Mouse (Mus musculus) kidney, embryonic 16.5 days (tissue): ENCODE data around the gene Ccpg1os. TPM values are rescaled to one million over a fixed set of nuclear protein-coding genes. Genes with fewer than 3 reads are reported as not detected.
A peak's percentile ranks its signal among the peaks of the same experiment; 100 is the strongest.

Source experiments
- ATAC-seq: fragments of 200-750 bp; cut with Nextera tagmentation; 2 replicates; pipeline ENCODE4 v1.8.0; 2017; ENCODE audit warnings: moderate TSS enrichment; ENCODE audit not compliant: low FRiP score, low TSS enrichment
- H3K27ac ChIP-seq: fragments of 300-500 bp; sonication (generic); 2 replicates; pipeline ENCODE4 v1.5.1; 2014; ENCODE audit warnings: low read length
- H3K27me3 ChIP-seq: fragments of 300-500 bp; sonication (generic); 2 replicates; pipeline ENCODE4 v1.6.1; 2014; ENCODE audit warnings: low read length, control low read depth, mixed read lengths; ENCODE audit not compliant: insufficient read depth
- H3K36me3 ChIP-seq: fragments of 300-500 bp; sonication (generic); 2 replicates; pipeline ENCODE4 v1.6.1; 2014; ENCODE audit warnings: low read length, control low read depth, mixed read lengths; ENCODE audit not compliant: insufficient read depth
- H3K4me1 ChIP-seq: fragments of 300-500 bp; sonication (generic); 2 replicates; pipeline ENCODE4 v1.6.1; 2014; ENCODE audit warnings: low read length, control low read depth, mixed read lengths; ENCODE audit not compliant: insufficient read depth
- H3K4me2 ChIP-seq: fragments of 300-500 bp; sonication (generic); replicated peaks from 2 replicates; pipeline ENCODE4 v1.6.1; 2014; ENCODE audit warnings: low read depth, low read length
- H3K4me3 ChIP-seq: fragments of 300-500 bp; sonication (generic); 2 replicates; pipeline ENCODE4 v1.5.1; 2014; ENCODE audit warnings: mild to moderate bottlenecking, low read length
- H3K9ac ChIP-seq: fragments of 300-500 bp; sonication (generic); replicated peaks from 2 replicates; pipeline ENCODE4 v1.6.1; 2014; ENCODE audit warnings: low read length
- H3K9me3 ChIP-seq: fragments of 300-500 bp; sonication (generic); 2 replicates; pipeline ENCODE4 v1.6.1; 2016; ENCODE audit warnings: low read length, control low read depth
- WGBS: fragments of 180-500 bp; shearing (Covaris S2); extraction: QIAGEN DNeasy Blood & Tissue Kit; methylation state at CpG from one replicate; pipeline ENCODE4 v1.1.7; 2014; 5-methylcytosine and 5-hydroxymethylcytosine counted together
- polyA plus RNA-seq: library from polyadenylated mRNA; unstranded; fragments of >200 nt; fragmentation: Nextera tagmentation; extraction: Ambion mirVana; gene quantifications from 2 replicates; pipeline ENCODE4 v1.2.1, GENCODE M21; 2015

Gene Ccpg1os
- polyA plus RNA-seq, 1 experiment from 2014 or later: 19.5 TPM

DNA sequence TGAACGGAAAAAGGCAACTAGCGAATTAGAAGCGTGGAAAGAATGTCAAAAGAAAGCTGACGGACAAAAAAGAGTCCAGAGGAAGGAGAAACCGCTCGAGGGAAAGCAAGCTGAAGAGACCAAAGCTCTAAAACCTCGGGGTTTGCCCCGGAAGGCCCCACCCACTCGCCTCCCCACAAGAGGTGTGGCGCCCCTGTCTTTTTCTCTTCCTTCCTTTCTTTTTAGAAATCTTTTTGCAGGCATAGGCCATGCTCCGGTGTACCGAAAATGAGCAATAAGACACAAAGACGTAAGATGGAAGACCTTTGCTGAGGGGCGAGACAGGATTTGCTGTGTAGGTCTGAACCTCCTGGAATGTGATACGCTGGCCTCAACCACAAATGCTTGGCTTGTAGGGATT lies 23.2 kb downstream of the Ccpg1os start:
- peaks cover 6% of the 10 kb centered on the region for H3K4me1 ChIP-seq
- H3K4me2 ChIP-seq: no peak overlapping the region
- no peaks in the 10 kb centered on the region for H3K27me3 ChIP-seq
- H3K27ac ChIP-seq: no peak overlapping the region; the same call in 1 of the 2 replicates
- no peak overlapping the region for H3K9ac ChIP-seq
- 74% methylated on average over 15 of the region's 15 CpGs for WGBS
- no peaks in the 10 kb centered on the region for H3K9me3 ChIP-seq
- no peak overlapping the region for H3K4me3 ChIP-seq
- no peaks in the 10 kb centered on the region for H3K36me3 ChIP-seq
- ATAC-seq: no peak

- Histone ChIP-seq H3K27ac (no peak overlapping the region; the same call in 1 of the 2 replicates), H3K27me3 (no peaks in the 10 kb centered on the region), H3K9me3 (no peaks in the 10 kb centered on the region), H3K4me3 (no peak overlapping the region), H3K9ac (0 out of 2 replicates have a peak overlapping the region, but pooled peaks have one; percentile 26), H3K36me3 (no peaks in the 10 kb centered on the region), H3K4me1 (peaks cover 6% of the 10 kb centered on the region), H3K4me2 (no peak overlapping the region)
- 69% methylated on average over 8 of the region's 8 CpGs for WGBS
- ATAC-seq: peak; percentile 24; the same call in 1 of the 2 replicates
These were observed 23.8 kb downstream of the Ccpg1os start for GRCm38 (mm10) chr9:72961346-72961745.

GRCm38 (mm10) chr9:72958521-72959450 lies 26.4 kb downstream of the Ccpg1os start, which contains the start of the genes Dyx1c1 and Gm44503:
Gene Dyx1c1 (plus strand): TSS chr9:72958785.
Gene Gm44503 (plus strand): TSS chr9:72958852.
- Histone ChIP-seq H3K9me3 (no peaks in the 10 kb centered on the region), H3K4me3 (peak within 1 kb of the TSS; percentile 86), H3K36me3 (no peaks in the 10 kb centered on the region), H3K4me1 (peaks cover 6% of the 10 kb centered on the region), H3K9ac (peak within 1 kb of the TSS; percentile 72), H3K27me3 (no peaks in the 10 kb centered on the region), H3K4me2 (peak within 1 kb of the TSS; percentile 53), H3K27ac (peak within 1 kb of the TSS; percentile 36)
- peak; percentile 92 for ATAC-seq
- WGBS: under 1% methylated on average over 43 of the region's 43 CpGs

- no peak overlapping the region for H3K4me2 ChIP-seq
- H3K4me3 ChIP-seq: no peak overlapping the region
- no peak overlapping the region for H3K9ac ChIP-seq
- WGBS: 12% methylated on average over 1 of the region's 1 CpGs
- peaks cover 6% of the 10 kb centered on the region for H3K4me1 ChIP-seq
- no peaks in the 10 kb centered on the region for H3K9me3 ChIP-seq
- no peaks in the 10 kb centered on the region for H3K36me3 ChIP-seq
- H3K27ac ChIP-seq: no peak overlapping the region
- H3K27me3 ChIP-seq: no peaks in the 10 kb centered on the region
- no peak for ATAC-seq
These were observed 29.6 kb downstream of the Ccpg1os start for GRCm38 (mm10) chr9:72955546-72955945.

- 48% methylated on average over 2 of the region's 2 CpGs for WGBS
- H3K4me2 ChIP-seq: no peak overlapping the region
- no peaks in the 10 kb centered on the region for H3K36me3 ChIP-seq
- H3K9ac ChIP-seq: no peak overlapping the region
- no peak overlapping the region for H3K4me3 ChIP-seq
- H3K4me1 ChIP-seq: peaks cover 6% of the 10 kb centered on the region
- no peaks in the 10 kb centered on the region for H3K27me3 ChIP-seq
- H3K27ac ChIP-seq: no peak overlapping the region
- H3K9me3 ChIP-seq: no peaks in the 10 kb centered on the region
- no peak for ATAC-seq
These were observed 30.4 kb downstream of the Ccpg1os start for GRCm38 (mm10) chr9:72954746-72955145.

DNA sequence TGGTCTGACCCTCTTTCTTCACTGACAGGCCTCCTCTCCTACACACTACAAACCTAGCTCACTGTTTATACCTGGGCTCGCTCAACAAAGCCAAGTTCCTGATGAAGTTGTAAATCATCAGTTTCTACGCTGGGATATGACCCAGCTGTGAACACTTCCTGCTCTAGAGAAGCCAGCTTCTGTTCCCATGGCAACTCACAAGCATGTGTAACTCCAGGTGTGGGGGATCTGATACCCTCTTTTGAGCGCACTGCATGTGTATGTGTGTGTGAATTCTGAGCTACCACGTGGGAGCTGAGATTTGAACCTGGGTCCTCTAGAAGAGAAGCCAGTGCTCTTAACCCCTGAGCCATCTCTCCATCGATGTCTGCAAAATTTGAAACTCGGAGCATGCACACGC lies 35.6 kb downstream of the Ccpg1os start:
- H3K27me3 ChIP-seq: no peaks in the 10 kb centered on the region
- H3K4me1 ChIP-seq: no peaks in the 10 kb centered on the region
- H3K4me2 ChIP-seq: no peak overlapping the region
- no peak overlapping the region for H3K4me3 ChIP-seq
- ATAC-seq: no peak
- H3K36me3 ChIP-seq: peaks cover 24% of the 10 kb centered on the region
- no peak overlapping the region for H3K9ac ChIP-seq
- H3K27ac ChIP-seq: no peak overlapping the region
- 47% methylated on average over 7 of the region's 7 CpGs for WGBS
- H3K9me3 ChIP-seq: peaks cover 7% of the 10 kb centered on the region; the same call in 1 of the 2 replicates

DNA sequence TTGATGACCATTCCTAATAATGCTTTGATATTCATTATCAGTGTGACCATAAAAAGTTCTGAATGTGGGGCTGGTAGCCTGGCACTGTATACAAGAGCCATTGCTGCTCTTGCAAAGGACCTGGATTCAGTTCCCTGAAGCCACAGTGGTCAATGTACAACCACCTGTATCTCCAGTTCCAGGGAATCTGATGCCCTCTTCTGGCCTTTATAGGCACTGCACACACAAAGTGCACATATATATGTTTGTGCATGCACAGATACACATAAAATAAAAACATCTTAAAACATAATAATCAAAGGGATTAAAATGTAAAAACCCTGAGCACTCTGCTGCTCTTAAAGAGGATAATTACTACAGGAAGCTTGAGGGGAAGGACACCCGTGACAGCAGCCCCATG lies 38.2 kb downstream of the Ccpg1os start:
- no peak overlapping the region for H3K27ac ChIP-seq
- H3K9ac ChIP-seq: no peak overlapping the region
- no peaks in the 10 kb centered on the region for H3K27me3 ChIP-seq
- H3K4me3 ChIP-seq: no peak overlapping the region
- no peak overlapping the region for H3K4me2 ChIP-seq
- WGBS: 100% methylated on average over 1 of the region's 1 CpGs
- H3K4me1 ChIP-seq: no peaks in the 10 kb centered on the region
- peaks cover 26% of the 10 kb centered on the region for H3K36me3 ChIP-seq
- peaks cover 7% of the 10 kb centered on the region; the same call in 1 of the 2 replicates for H3K9me3 ChIP-seq
- no peak for ATAC-seq

- H3K4me1 ChIP-seq: no peaks in the 10 kb centered on the region
- WGBS: 88% methylated on average over 13 of the region's 13 CpGs
- H3K4me3 ChIP-seq: no peak overlapping the region
These were observed 40.9 kb downstream of the Ccpg1os start for GRCm38 (mm10) chr9:72944286-72944685.

DNA sequence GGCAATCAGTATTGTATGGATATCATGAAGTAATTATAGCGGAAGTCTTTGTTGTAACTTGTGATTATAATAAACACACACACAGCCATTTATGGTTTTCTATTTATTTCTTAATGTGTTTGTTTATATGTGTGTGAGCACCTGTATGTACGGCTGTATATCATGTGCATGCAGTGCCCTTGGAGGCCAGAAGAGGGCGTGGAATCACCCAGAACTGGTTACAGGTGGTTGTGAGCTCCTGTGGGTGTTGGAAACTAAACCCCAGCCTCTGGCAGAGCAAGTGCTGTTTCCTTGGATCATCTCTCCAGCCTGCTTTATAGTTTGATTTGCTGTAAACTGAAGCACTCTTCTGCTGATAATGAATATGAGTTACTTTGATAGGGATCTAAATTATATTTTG lies 41.8 kb downstream of the Ccpg1os start:
- WGBS: 65% methylated on average over 3 of the region's 3 CpGs
- no peak for ATAC-seq

More at GRCm38 (mm10) chr9:72944286-72944685, 40.9 kb downstream of the Ccpg1os start:
- H3K27me3 ChIP-seq: no peaks in the 10 kb centered on the region
- no peak overlapping the region for H3K9ac ChIP-seq
- H3K4me2 ChIP-seq: no peak overlapping the region
- H3K27ac ChIP-seq: no peak overlapping the region
- H3K9me3 ChIP-seq: peaks cover 7% of the 10 kb centered on the region; the same call in 1 of the 2 replicates
- peaks cover 26% of the 10 kb centered on the region for H3K36me3 ChIP-seq
- ATAC-seq: no peak

GRCm38 (mm10) chr9:72936301-72936700 lies 48.9 kb downstream of the Ccpg1os start:
- Histone ChIP-seq H3K9ac (no peak overlapping the region), H3K4me3 (no peak overlapping the region), H3K4me2 (no peak overlapping the region), H3K36me3 (peaks cover 9% of the 10 kb centered on the region; the same call in 1 of the 2 replicates), H3K9me3 (no peaks in the 10 kb centered on the region), H3K4me1 (no peaks in the 10 kb centered on the region), H3K27ac (no peak overlapping the region), H3K27me3 (no peaks in the 10 kb centered on the region)
- ATAC-seq: no peak
- WGBS: 74% methylated on average over 2 of the region's 2 CpGs

More for the DNA sequence above, 41.8 kb downstream of the Ccpg1os start:
- no peak overlapping the region for H3K4me3 ChIP-seq
- H3K27ac ChIP-seq: no peak overlapping the region
- peaks cover 26% of the 10 kb centered on the region for H3K36me3 ChIP-seq
- H3K9me3 ChIP-seq: peaks cover 7% of the 10 kb centered on the region; the same call in 1 of the 2 replicates
- H3K27me3 ChIP-seq: no peaks in the 10 kb centered on the region
- H3K9ac ChIP-seq: no peak overlapping the region
- H3K4me1 ChIP-seq: no peaks in the 10 kb centered on the region
- H3K4me2 ChIP-seq: no peak overlapping the region
